In the genomic region with DNA sequence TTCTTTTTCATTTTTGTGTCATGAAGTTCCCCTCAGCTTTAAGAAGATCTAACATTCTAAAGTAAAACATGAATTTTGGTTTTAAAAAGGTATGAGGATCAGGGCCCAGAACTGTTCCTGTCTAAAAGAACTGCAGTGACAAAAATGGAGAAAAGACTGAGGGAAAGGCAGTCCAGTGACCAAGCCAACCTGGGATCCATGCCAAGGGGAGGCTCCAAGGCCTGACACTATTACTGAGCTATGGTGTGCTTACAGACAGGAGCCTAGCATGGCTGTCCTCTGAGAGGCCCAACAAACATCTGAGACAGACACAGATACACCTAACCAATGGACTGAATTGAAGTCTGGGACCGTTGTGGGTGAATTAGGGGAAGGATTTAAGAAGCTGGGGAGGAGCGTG, we compare ENCODE assay signal across 10 mouse cellular contexts. TPM values are rescaled to one million over a fixed set of nuclear protein-coding genes. Genes with fewer than 3 reads are reported as not detected.
A peak's percentile ranks its signal among the peaks of the same experiment; 100 is the strongest.
DNase-seq lines count a peak whose midpoint lies in the region; ATAC-seq and TF ChIP-seq lines count a peak whose summit lies in the region.
"Had no signal": no experiment of that assay in that cellular context is flagged by ENCODE, and none has a peak within 500 bp of the region (broad histone marks: within the 10 kb centered on the region; RNA-seq: fewer than 3 reads in every experiment).

No protein-coding gene starts in this region.

- H3K36me3 ChIP-seq in heart, embryonic 12.5 days = peaks cover 52% of the 10 kb centered on the region
- H3K36me3 ChIP-seq in midbrain, postnatal 0 days (ENCODE audit: insufficient read depth, low read length) = peaks cover 40% of the 10 kb centered on the region
- peaks cover 42% of the 10 kb centered on the region for H3K36me3 ChIP-seq in midbrain, embryonic 15.5 days (replicated peaks)

- H3K4me3 ChIP-seq in heart, embryonic 12.5 days = no peak overlapping the region
- no peak overlapping the region for H3K4me3 ChIP-seq in midbrain, postnatal 0 days (ENCODE audit: low read depth, low read length)
- H3K4me3 ChIP-seq in midbrain, embryonic 15.5 days = no peak overlapping the region
- H3K4me3 ChIP-seq: hindbrain, embryonic 15.5 days had no signal

- ATAC-seq in heart, embryonic 12.5 days (ENCODE audit: insufficient number of reproducible peaks, low FRiP score) = no peak
- ATAC-seq in midbrain, postnatal 0 days (ENCODE audit: low FRiP score) = no peak
- ATAC-seq in midbrain, embryonic 15.5 days (replicated peaks) = no peak

- no peak overlapping the region for H3K4me2 ChIP-seq in heart, embryonic 12.5 days
- no peak overlapping the region for H3K4me2 ChIP-seq in midbrain, postnatal 0 days (ENCODE audit: low read depth, low read length, poor library complexity, severe bottlenecking)
- H3K4me2 ChIP-seq in midbrain, embryonic 15.5 days = no peak overlapping the region
- H3K4me2 ChIP-seq: hindbrain, embryonic 15.5 days had no signal

- no peaks in the 10 kb centered on the region for H3K27me3 ChIP-seq in heart, embryonic 12.5 days (replicated peaks)
- H3K27me3 ChIP-seq in midbrain, postnatal 0 days (ENCODE audit: insufficient read depth, low read length) = no peaks in the 10 kb centered on the region
- no peaks in the 10 kb centered on the region for H3K27me3 ChIP-seq in midbrain, embryonic 15.5 days (replicated peaks)
- H3K27me3 ChIP-seq: hindbrain, embryonic 15.5 days had no signal

- H3K4me1 ChIP-seq in heart, embryonic 12.5 days (replicated peaks) = peaks cover 4% of the 10 kb centered on the region; the same call in 1 of the 2 replicates
- no peaks in the 10 kb centered on the region for H3K4me1 ChIP-seq in midbrain, postnatal 0 days (ENCODE audit: insufficient read depth, low read length)
- no peaks in the 10 kb centered on the region for H3K4me1 ChIP-seq in midbrain, embryonic 15.5 days
- H3K4me1 ChIP-seq: hindbrain, embryonic 15.5 days had no signal

- intact Hi-C loops in heart, postnatal 36 days (cut with DNase I) = no loop called here

- TF ChIP-seq CTCF in midbrain, postnatal 0 days (IDR thresholded peaks at IDR 0.05) = no peak

- no peaks in the 10 kb centered on the region; the same call in 1 of the 2 replicates for H3K9me3 ChIP-seq in heart, embryonic 12.5 days (replicated peaks)
- H3K9me3 ChIP-seq in midbrain, postnatal 0 days (ENCODE audit: low read length) = 0 out of 2 replicates have a peak, but pooled peaks cover 3% of the 10 kb centered on the region
- no peaks in the 10 kb centered on the region; the same call in 1 of the 2 replicates for H3K9me3 ChIP-seq in midbrain, embryonic 15.5 days
- H3K9me3 ChIP-seq: hindbrain, embryonic 15.5 days had no signal

- peak; percentile 31 to 36 for DNase-seq in cerebellum, adult 18-20 months
- no peak for DNase-seq in cerebellum, postnatal 4 days (ENCODE audit: low spot score in 2 of 2)
- DNase-seq in heart, postnatal 36 days = peak; percentile 31 to 39
- DNase-seq in midbrain, postnatal 0 days (ENCODE audit: low spot score) = peak; percentile 42
- DNase-seq in lung, postnatal 14 days = peak; percentile 37
- no peak for DNase-seq in embryo, embryonic 10 days (ENCODE audit: low spot score)
- DNase-seq: thymus, adult 18-20 months had no signal

- H3K27ac ChIP-seq in heart, embryonic 12.5 days (ENCODE audit: poor library complexity, severe bottlenecking) = no peak overlapping the region
- H3K27ac ChIP-seq in midbrain, postnatal 0 days (ENCODE audit: low read depth, low read length) = no peak overlapping the region
- no peak overlapping the region for H3K27ac ChIP-seq in midbrain, embryonic 15.5 days
- H3K27ac ChIP-seq: hindbrain, embryonic 15.5 days had no signal

- H3K9ac ChIP-seq in heart, embryonic 12.5 days = no peak overlapping the region
- no peak overlapping the region for H3K9ac ChIP-seq in midbrain, postnatal 0 days (replicated peaks; ENCODE audit: low read length, poor library complexity, severe bottlenecking)
- H3K9ac ChIP-seq in midbrain, embryonic 15.5 days = no peak overlapping the region
- H3K9ac ChIP-seq: hindbrain, embryonic 15.5 days had no signal

- 100% methylated on average over 2 of the region's 2 CpGs for WGBS in heart, embryonic 12.5 days
- WGBS in midbrain, postnatal 0 days = 96% methylated on average over 2 of the region's 2 CpGs
- 98% methylated on average over 2 of the region's 2 CpGs for WGBS in midbrain, embryonic 15.5 days

RNA-seq across cellular contexts. Expression of a gene that starts 15.1 kb away (rescaled TPM):
- 1 to 10 TPM; 8.4 to 9.3 TPM for total RNA-seq in heart, postnatal 36 days (2021)
- polyA plus RNA-seq in heart, embryonic 12.5 days (2016; fragmentation: Nextera tagmentation; extraction: Ambion mirVana) = 46.4 and 49.7 TPM in 2 replicates
- 19.7 and 20.1 TPM in 2 replicates for total RNA-seq in midbrain, postnatal 0 days (2014; rRNA removed)
- polyA plus RNA-seq in midbrain, postnatal 0 days (2015; fragmentation: Nextera tagmentation; extraction: Ambion mirVana) = 32.5 and 35.3 TPM in 2 replicates
- 42.5 and 48.7 TPM in 2 replicates for polyA plus RNA-seq in midbrain, embryonic 15.5 days (2015; fragmentation: Nextera tagmentation; extraction: Ambion mirVana)

RNA-seq across cellular contexts. Expression of a gene that starts 15.7 kb away (rescaled TPM):
- total RNA-seq in heart, postnatal 36 days (2021) = 10 to 100 TPM; 10.4 to 12.1 TPM
- polyA plus RNA-seq in heart, embryonic 12.5 days (2016; fragmentation: Nextera tagmentation; extraction: Ambion mirVana) = 20.1 and 20.9 TPM in 2 replicates
- 7.9 and 22.4 TPM in 2 replicates for total RNA-seq in midbrain, postnatal 0 days (2014; rRNA removed)
- polyA plus RNA-seq in midbrain, postnatal 0 days (2015; fragmentation: Nextera tagmentation; extraction: Ambion mirVana) = 3.8 and 4.0 TPM in 2 replicates
- 8.4 and 10.1 TPM in 2 replicates for polyA plus RNA-seq in midbrain, embryonic 15.5 days (2015; fragmentation: Nextera tagmentation; extraction: Ambion mirVana)

Comparison
In these comparisons a context has a peak if more than half of its experiments do, and no peak if none do; other contexts are left out.
1. DNase-seq: peak in cerebellum, adult 18-20 months (2 of 2), heart, postnatal 36 days (2 of 2), midbrain, postnatal 0 days (single experiment) and lung, postnatal 14 days (single experiment); none in cerebellum, postnatal 4 days (0 of 2) and embryo, embryonic 10 days (single experiment).